Comparison of ENCODE assay signal across 8 mouse cellular contexts in the genomic region with DNA sequence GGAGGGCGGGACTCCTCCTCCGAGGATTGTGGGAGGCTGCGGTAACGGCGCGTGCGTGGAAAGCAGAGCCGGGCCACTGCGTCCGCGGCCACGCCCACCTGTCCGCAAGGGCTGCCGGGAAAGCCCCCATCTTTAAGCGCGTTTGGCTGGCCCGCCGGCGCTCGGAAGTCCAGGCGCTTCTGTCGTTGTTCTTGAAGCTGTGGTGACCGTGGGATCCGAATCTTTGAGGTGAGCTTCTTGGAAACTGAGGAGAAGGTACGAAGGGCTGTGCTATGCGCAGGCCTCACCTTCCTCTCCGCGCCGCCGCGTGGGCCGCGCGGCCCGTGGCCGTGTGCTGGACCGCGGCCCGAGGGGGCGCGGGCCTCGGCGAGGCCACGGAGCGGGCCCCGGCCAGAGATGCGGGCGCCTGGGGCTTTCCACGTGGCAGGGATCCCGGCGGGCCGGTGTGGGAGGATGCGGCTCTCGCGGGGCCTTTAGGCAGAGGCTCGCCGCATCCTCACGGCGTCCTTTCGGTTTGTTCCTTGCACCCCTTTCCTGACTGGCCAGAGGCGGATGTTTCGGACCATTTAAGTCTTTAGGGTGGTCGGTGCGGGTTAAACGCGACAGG. TPM values are rescaled to one million over a fixed set of nuclear protein-coding genes. Genes with fewer than 3 reads are reported as not detected.
DNase-seq lines count a peak whose midpoint lies in the region; ATAC-seq and TF ChIP-seq lines count a peak whose summit lies in the region.

A gene (plus strand): TSS at position 78 of the 607 bp plus-strand sequence.

- no peak for TF ChIP-seq CTCF in E14TG2a.4 (conservative IDR thresholded peaks at IDR 0.05; ENCODE audit: low read length)

- H3K4me2 ChIP-seq in forebrain, embryonic 13.5 days, result peak within 1 kb of the TSS; percentile 87
- H3K4me2 ChIP-seq in neural tube, embryonic 15.5 days, result peak within 1 kb of the TSS; percentile 78

- H3K4me1 ChIP-seq in E14TG2a.4 (replicated peaks; ENCODE audit: low read depth, low read length), result peaks cover 38% of the 10 kb centered on the region
- H3K4me1 ChIP-seq in forebrain, embryonic 13.5 days, result peaks cover 27% of the 10 kb centered on the region
- peaks cover 31% of the 10 kb centered on the region for H3K4me1 ChIP-seq in neural tube, embryonic 15.5 days

- peaks cover 32% of the 10 kb centered on the region for H3K36me3 ChIP-seq in E14TG2a.4 (ENCODE audit: insufficient read depth, low read length)
- peaks cover 10% of the 10 kb centered on the region for H3K36me3 ChIP-seq in forebrain, embryonic 13.5 days (ENCODE audit: poor library complexity, severe bottlenecking)
- no peaks in the 10 kb centered on the region; the same call in 1 of the 2 replicates for H3K36me3 ChIP-seq in neural tube, embryonic 15.5 days

- peak; percentile 93 for DNase-seq in c-Kit-positive CD71-positive TER-119-positive erythroid progenitor cells, embryonic 14.5 days (ENCODE audit: low spot score)
- peak; percentile 95 for DNase-seq in heart, postnatal 14 days
- DNase-seq in layer of hippocampus, adult 11-12 months (ENCODE audit: low spot score), result peak; percentile 93
- peak; percentile 93 to 95 for DNase-seq in lung, adult 18-20 months
- DNase-seq in testis, postnatal 14 days (ENCODE audit: low spot score), result peak; percentile 95

- peak within 1 kb of the TSS; percentile 90 for H3K27ac ChIP-seq in forebrain, embryonic 13.5 days
- H3K27ac ChIP-seq in neural tube, embryonic 15.5 days (replicated peaks), result peak within 1 kb of the TSS; percentile 91

- peak within 1 kb of the TSS; percentile 100 for H3K9ac ChIP-seq in forebrain, embryonic 13.5 days
- H3K9ac ChIP-seq in neural tube, embryonic 15.5 days (replicated peaks), result peak within 1 kb of the TSS; percentile 99

- intact Hi-C loops in heart, postnatal 14 days (cut with DNase I), result loop anchor here (5.0 kb wide), 2 partner anchors 39 to 59 kb away; a partner anchor contains a TSS

- peak within 1 kb of the TSS; percentile 93 for H3K4me3 ChIP-seq in E14TG2a.4 (replicated peaks; ENCODE audit: low read length)
- H3K4me3 ChIP-seq in forebrain, embryonic 13.5 days, result peak within 1 kb of the TSS; percentile 100
- H3K4me3 ChIP-seq in neural tube, embryonic 15.5 days (replicated peaks), result peak within 1 kb of the TSS; percentile 99

- peak; percentile 99 for ATAC-seq in forebrain, embryonic 13.5 days
- peak; percentile 98 for ATAC-seq in neural tube, embryonic 15.5 days (ENCODE audit: low FRiP score)

- H3K27me3 ChIP-seq in E14TG2a.4 (ENCODE audit: insufficient read depth, low read length), result no peaks in the 10 kb centered on the region
- H3K27me3 ChIP-seq in forebrain, embryonic 13.5 days, result no peaks in the 10 kb centered on the region
- H3K27me3 ChIP-seq in neural tube, embryonic 15.5 days (replicated peaks), result no peaks in the 10 kb centered on the region

- 0% methylated on average over 65 of the region's 66 CpGs for WGBS in forebrain, embryonic 13.5 days
- WGBS in neural tube, embryonic 15.5 days, result under 1% methylated on average over 59 of the region's 66 CpGs

- no peaks in the 10 kb centered on the region for H3K9me3 ChIP-seq in E14TG2a.4 (ENCODE audit: low read length)
- H3K9me3 ChIP-seq in forebrain, embryonic 13.5 days (replicated peaks), result no peaks in the 10 kb centered on the region
- H3K9me3 ChIP-seq in neural tube, embryonic 15.5 days (replicated peaks), result no peaks in the 10 kb centered on the region

RNA-seq across cellular contexts. Expression of the gene that starts here (rescaled TPM):
- polyA plus RNA-seq in forebrain, embryonic 13.5 days (2015; fragmentation: Nextera tagmentation; extraction: Ambion mirVana), result 400 and 426 TPM in 2 replicates
- 10 to 100 TPM; 69.4 to 74.7 TPM for total RNA-seq in heart, postnatal 14 days (2021)
- polyA plus RNA-seq in neural tube, embryonic 15.5 days (2015; fragmentation: Nextera tagmentation; extraction: Ambion mirVana), result 263 and 279 TPM in 2 replicates

Comparison
In these comparisons a context has a peak if more than half of its experiments do, and no peak if none do; other contexts are left out.
1. Peak in every context shown above with its lines: DNase-seq, ATAC-seq, H3K4me3 ChIP-seq and H3K27ac ChIP-seq.